ENCODE assay signal across 13 mouse cellular contexts in genomic region chr3:50569565-50569964, GRCm38 (mm10).
DNase-seq lines count a peak whose midpoint lies in the region; ATAC-seq and TF ChIP-seq lines count a peak whose summit lies in the region.
"Had no signal": no experiment of that assay in that cellular context is flagged by ENCODE, and none has a peak within 500 bp of the region (broad histone marks: within the 10 kb centered on the region; RNA-seq: fewer than 3 reads in every experiment).

No protein-coding gene starts in this region.

- 58% methylated on average over 10 of the region's 10 CpGs for WGBS in lung, postnatal 0 days
- 70% methylated on average over 10 of the region's 10 CpGs for whole genome bisulfite sequencing in lung, adult 2 months

- H3K4me3 ChIP-seq in lung, postnatal 0 days (ENCODE audit: low read depth, low read length), result no peak overlapping the region
- H3K4me3 ChIP-seq in lung, adult 2 months (replicated peaks; ENCODE audit: extremely low read depth, low read depth, low read length), result no peak overlapping the region
- H3K4me3 ChIP-seq: erythroblast, embryonic 14.5 days; heart, embryonic 10.5 days; neural tube, embryonic 12.5 days had no signal

- no peak overlapping the region for H3K9ac ChIP-seq in lung, postnatal 0 days (replicated peaks; ENCODE audit: low read depth)
- H3K9ac ChIP-seq: neural tube, embryonic 12.5 days had no signal

- H3K9me3 ChIP-seq in lung, postnatal 0 days (ENCODE audit: low read length), result no peaks in the 10 kb centered on the region
- H3K9me3 ChIP-seq: heart, embryonic 10.5 days; neural tube, embryonic 12.5 days had no signal

- DNase-seq in gastrocnemius, postnatal 10 days, result peak; percentile 20
- DNase-seq in gastrocnemius, adult 18-20 months (ENCODE audit: low spot score), result no peak
- DNase-seq in lung, postnatal 0 days (ENCODE audit: low spot score), result peak; percentile 15
- DNase-seq in lung, adult 2 months, result no peak
- DNase-seq in brain, adult 2 months (ENCODE audit: low read depth, low spot score), result peak; percentile 31
- peak; percentile 57 for DNase-seq in right cerebral cortex, postnatal 14 days
- DNase-seq in adipocyte (ENCODE audit: low spot score), result no peak
- no peak for DNase-seq in urinary bladder, adult 2 months (ENCODE audit: low spot score)

- H3K36me3 ChIP-seq in lung, postnatal 0 days (ENCODE audit: insufficient read depth, low read length), result no peaks in the 10 kb centered on the region
- H3K36me3 ChIP-seq: heart, embryonic 10.5 days; neural tube, embryonic 12.5 days had no signal

- no peak overlapping the region for H3K27ac ChIP-seq in lung, postnatal 0 days (ENCODE audit: low read length)
- H3K27ac ChIP-seq: heart, embryonic 10.5 days; hindbrain, postnatal 0 days; macrophage; neural tube, embryonic 12.5 days had no signal

- H3K4me2 ChIP-seq in lung, postnatal 0 days (replicated peaks; ENCODE audit: low read depth, low read length), result no peak overlapping the region
- H3K4me2 ChIP-seq: neural tube, embryonic 12.5 days had no signal

- H3K4me1 ChIP-seq in lung, postnatal 0 days (ENCODE audit: insufficient read depth, low read depth, low read length), result no peaks in the 10 kb centered on the region
- H3K4me1 ChIP-seq in lung, adult 2 months (ENCODE audit: control insufficient read depth, insufficient read depth, low read length), result no peaks in the 10 kb centered on the region
- H3K4me1 ChIP-seq: heart, embryonic 10.5 days; neural tube, embryonic 12.5 days had no signal

- no peak for TF ChIP-seq EP300 in lung, postnatal 0 days (IDR thresholded peaks at IDR 0.05)

- ATAC-seq in lung, postnatal 0 days, result no peak
- ATAC-seq: hindbrain, postnatal 0 days had no signal

- no peak for TF ChIP-seq POLR2A in lung, adult 2 months (IDR thresholded peaks at IDR 0.05; ENCODE audit: borderline replicate concordance, extremely low read depth, low read depth, low read length)

- no peaks in the 10 kb centered on the region for H3K27me3 ChIP-seq in lung, postnatal 0 days (replicated peaks; ENCODE audit: insufficient read depth, low read length)
- H3K27me3 ChIP-seq: neural tube, embryonic 12.5 days had no signal

- no peak for TF ChIP-seq CTCF in lung, postnatal 0 days (IDR thresholded peaks at IDR 0.05)
- no peak for TF ChIP-seq CTCF in lung, adult 2 months (IDR thresholded peaks at IDR 0.05; ENCODE audit: insufficient read depth, low read length)

Comparison
In these comparisons a context has a peak if more than half of its experiments do, and no peak if none do; other contexts are left out.
1. DNase-seq: peak in gastrocnemius, postnatal 10 days (single experiment), lung, postnatal 0 days (single experiment), brain, adult 2 months (single experiment) and right cerebral cortex, postnatal 14 days (single experiment); none in gastrocnemius, adult 18-20 months (single experiment), lung, adult 2 months (single experiment), adipocyte (single experiment) and urinary bladder, adult 2 months (single experiment).